Mouse (Mus musculus) myocyte (in vitro differentiated cells): Measurements from ENCODE around the gene Sipa1l2.

Source experiments
- CEBPB ChIP-seq: IDR thresholded peaks from 2 replicates; pipeline ENCODE4 v1.6.1; 2011; ENCODE audit warnings: mild to moderate bottlenecking, moderate library complexity; ENCODE audit not compliant: poor library complexity, insufficient read depth, severe bottlenecking
- E2F4 ChIP-seq: IDR thresholded peaks from one replicate; pipeline ENCODE4 v1.6.1; 2011; ENCODE audit warnings: mild to moderate bottlenecking, control low read depth, moderate library complexity; ENCODE audit not compliant: insufficient read depth
- MAX ChIP-seq: IDR thresholded peaks from one replicate; pipeline ENCODE4 v1.6.1; 2011; ENCODE audit warnings: low read depth, mild to moderate bottlenecking, control low read depth
- MYOD1 ChIP-seq, 3 experiments: IDR thresholded peaks; one replicate each; pipeline ENCODE4 v1.6.1; 2011; ENCODE audit warnings: control low read depth in 2 of 3, low read depth in 2 of 3, mild to moderate bottlenecking in 2 of 3, moderate library complexity in 1 of 3; ENCODE audit not compliant: insufficient read length in 2 of 3, control insufficient read depth in 1 of 3
- MYOG ChIP-seq, 3 experiments: IDR thresholded peaks; one replicate each; pipeline ENCODE4 v1.6.1; 2011; ENCODE audit warnings: control low read depth in 2 of 3, low read depth in 2 of 3, mild to moderate bottlenecking in 2 of 3; ENCODE audit not compliant: insufficient read length in 2 of 3, control insufficient read depth in 1 of 3, insufficient read depth in 1 of 3
- POLR2A ChIP-seq: IDR thresholded peaks from one replicate; pipeline ENCODE4 v1.6.1; 2011; ENCODE audit warnings: low read depth, mild to moderate bottlenecking, control low read depth, moderate library complexity; ENCODE audit not compliant: insufficient read length
- POLR2AphosphoS2 ChIP-seq: IDR thresholded peaks from one replicate; pipeline ENCODE4 v1.6.1; 2011; ENCODE audit warnings: low read depth, control low read depth; ENCODE audit not compliant: insufficient read length
- REST ChIP-seq: IDR thresholded peaks from one replicate; pipeline ENCODE4 v1.6.1; 2011; ENCODE audit warnings: mild to moderate bottlenecking, control low read depth, moderate library complexity; ENCODE audit not compliant: insufficient read depth, insufficient read length
- SRF ChIP-seq: IDR thresholded peaks from one replicate; pipeline ENCODE4 v1.6.1; 2011; ENCODE audit warnings: low read depth; ENCODE audit not compliant: control insufficient read depth, insufficient read length
- TCF12 ChIP-seq: IDR thresholded peaks from one replicate; pipeline ENCODE4 v1.6.1; 2011; ENCODE audit warnings: mild to moderate bottlenecking, control low read depth; ENCODE audit not compliant: poor library complexity, insufficient read depth, severe bottlenecking
- TCF3 ChIP-seq: IDR thresholded peaks from one replicate; pipeline ENCODE4 v1.6.1; 2011; ENCODE audit warnings: low read depth, control low read depth; ENCODE audit not compliant: insufficient read length
- USF1 ChIP-seq: IDR thresholded peaks from one replicate; pipeline ENCODE4 v1.6.1; 2011; ENCODE audit warnings: low read depth, mild to moderate bottlenecking, control low read depth, moderate library complexity

DNA sequence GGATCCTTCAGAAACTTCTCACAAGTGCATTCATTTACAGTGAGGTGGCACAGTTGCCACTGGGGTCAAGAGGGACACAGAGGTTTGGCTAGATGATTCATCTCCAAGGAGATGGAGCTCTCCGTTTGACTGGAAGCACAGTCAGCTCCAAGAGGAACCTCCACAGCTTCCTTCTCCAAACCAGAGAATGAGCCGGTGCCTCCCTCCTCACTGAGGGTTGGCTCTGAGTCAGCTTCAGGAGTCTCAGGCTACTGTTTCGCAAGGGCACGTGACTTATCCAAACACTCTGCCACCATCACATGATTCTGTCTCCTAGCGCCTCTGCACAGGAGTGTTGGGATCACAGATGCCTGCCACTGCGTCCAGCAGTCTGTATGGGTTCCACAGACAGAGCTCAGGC lies 153.5 kb downstream of the Sipa1l2 start:
- TF ChIP-seq POLR2A (no peak), MYOG (IDR thresholded peaks at IDR 0.05; ENCODE audit: control insufficient read depth in 1 of 3, insufficient read depth in 1 of 3, insufficient read length in 2 of 3, low read depth in 2 of 3) (no peak), REST (no peak), POLR2AphosphoS2 (no peak), MAX (no peak), USF1 (peak; percentile 92), E2F4 (no peak), TCF12 (no peak), TCF3 (no peak), SRF (no peak), CEBPB (peak; percentile 60), MYOD1 (IDR thresholded peaks at IDR 0.05; ENCODE audit: control insufficient read depth in 1 of 3, insufficient read length in 2 of 3, low read depth in 2 of 3) (no peak)
